Mouse (Mus musculus): ENCODE data around the gene Wdr35.
"Not testable (repeated sequence)": the region's sequence is repeated elsewhere in the genome, so short reads cannot be mapped to it uniquely, and the experiment has no call there.

The Wdr35 gene

DNA sequence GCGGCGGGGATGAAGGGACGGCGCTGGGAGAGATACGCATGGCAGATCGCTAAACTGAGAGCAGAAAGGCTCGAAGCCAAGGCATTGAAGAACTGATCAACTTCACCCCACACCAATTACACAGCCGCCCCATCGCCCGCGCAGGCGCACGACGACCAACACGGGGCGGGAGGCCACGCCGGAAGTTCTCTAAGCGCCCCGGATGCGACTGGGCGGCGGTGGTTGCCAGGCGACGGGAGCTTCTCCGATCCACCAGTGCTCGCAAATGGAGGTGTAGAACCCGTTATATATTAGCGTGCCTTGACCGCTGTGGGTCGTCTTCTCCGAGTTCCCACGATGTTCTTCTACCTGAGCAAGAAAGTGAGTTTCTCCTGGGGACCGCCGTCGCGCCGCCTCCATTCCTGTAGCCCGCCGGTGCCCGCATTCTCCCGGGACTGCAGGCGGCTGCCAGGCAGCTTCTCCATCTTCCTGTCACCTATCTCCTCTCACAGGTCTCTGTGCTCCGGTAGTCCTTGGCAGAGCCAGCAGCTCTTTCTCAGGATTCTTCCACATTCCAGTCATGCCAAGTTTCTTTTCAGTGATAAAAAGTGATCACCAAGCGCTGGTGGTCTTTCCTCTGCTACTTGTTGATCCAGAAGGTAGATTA is at the start of gene Wdr35:
Gene Wdr35 (plus strand): TSS at position 73 of the 646 bp plus-strand sequence.
- DNase-seq (ENCODE audit: low spot score): peak; percentile 79

DNA sequence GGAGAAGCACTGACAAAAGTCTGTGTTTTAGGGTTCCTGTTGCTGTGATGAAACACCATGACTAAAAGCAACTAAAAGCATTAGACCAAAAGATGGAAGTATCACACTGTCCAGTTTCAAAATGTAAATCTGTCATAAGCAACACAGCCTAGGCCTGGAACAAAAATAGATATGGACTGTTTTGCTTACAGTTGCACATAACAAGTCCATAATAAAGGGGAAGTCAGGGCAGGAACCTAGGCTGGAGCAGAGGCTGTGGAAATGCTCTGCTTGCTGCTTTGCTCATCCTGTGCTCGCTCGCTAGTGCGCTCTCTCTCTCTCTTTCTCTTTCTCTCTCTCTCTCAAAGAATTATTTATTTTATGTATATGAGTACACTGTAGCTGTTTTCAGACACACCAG is 46.0 kb upstream of the Wdr35 start:
- no peak for DNase-seq (ENCODE audit: low spot score)

DNA sequence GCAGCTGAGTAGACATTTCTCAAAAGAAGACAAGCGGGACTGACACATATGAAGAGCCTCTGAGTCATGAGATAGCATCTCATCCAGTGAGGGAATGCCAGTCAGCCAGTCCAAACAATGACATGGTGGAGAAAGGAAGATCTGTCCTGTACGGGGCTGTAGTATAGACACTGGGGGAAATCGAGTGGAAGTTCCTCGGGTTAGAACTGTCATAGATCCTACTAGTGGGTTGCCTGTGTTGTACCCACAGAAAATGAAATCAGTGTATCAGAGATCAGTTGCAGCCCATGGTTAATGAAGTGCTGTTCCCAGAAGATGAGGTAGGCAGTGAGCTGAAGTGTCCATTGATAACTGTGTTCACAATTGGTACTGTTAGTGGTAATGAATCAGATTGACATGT is 44.9 kb upstream of the Wdr35 start:
- DNase-seq (ENCODE audit: low spot score): no peak

DNA sequence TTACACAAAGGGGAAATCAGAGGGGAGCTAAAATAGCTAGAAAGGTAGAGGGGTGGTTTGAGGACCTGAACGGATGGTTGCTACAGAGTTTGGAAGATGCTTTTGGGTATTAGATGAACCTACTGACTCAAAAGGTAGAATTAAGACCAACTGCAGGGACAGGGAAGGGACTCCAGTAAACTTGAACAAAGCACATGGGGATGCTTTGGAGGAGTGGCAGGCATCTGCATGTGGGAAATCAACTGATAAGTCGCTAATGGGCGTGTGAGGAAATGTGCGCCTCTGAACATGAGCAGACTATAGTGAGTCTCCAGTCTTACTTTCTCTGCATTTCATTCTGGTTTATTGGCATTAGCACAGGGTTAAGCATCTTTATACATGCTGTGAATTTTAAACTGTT is 42.6 kb upstream of the Wdr35 start:
- no peak for DNase-seq (ENCODE audit: low spot score)

DNA sequence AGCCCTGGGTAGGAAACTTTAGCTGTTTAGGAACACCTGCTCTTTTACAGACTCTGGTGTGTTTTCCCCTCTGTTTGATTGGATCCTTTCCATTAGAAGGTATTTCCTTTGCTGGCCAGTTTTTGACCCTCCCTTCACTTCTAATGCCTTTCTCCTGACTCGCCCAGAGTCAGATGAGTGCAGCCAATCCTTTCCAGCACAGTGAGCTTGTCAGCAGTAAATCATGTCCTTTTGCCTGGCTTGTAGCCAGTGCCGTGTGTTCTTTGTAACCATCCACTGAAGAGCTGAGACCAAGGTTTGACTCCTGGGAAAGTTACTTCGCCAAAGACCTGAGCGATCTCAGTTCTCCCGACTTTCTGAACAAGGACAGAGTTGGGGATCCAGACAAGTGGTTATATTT is 38.3 kb upstream of the Wdr35 start:
- no peak for DNase-seq (ENCODE audit: low spot score)

DNA sequence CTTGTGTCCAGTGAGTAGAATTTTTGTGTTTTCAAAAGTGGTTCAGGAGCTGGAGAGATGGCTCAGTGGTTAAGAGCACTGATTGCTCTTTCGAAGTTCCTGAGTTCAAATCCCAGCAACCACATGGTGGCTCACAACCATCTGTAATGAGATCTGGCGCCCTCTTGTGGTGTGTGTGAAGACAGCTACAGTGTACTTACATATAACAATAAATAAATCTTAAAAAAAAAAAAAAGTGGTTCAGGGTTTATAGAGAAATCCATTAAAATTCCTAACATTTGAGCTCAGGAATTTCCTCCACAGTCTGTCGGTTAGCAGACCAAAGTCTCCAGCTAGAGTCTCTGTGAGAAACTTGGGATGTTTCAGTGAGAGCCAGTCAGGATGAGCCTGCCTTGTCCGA is 37.5 kb upstream of the Wdr35 start:
- DNase-seq (ENCODE audit: low spot score): not testable (repeated sequence)

DNA sequence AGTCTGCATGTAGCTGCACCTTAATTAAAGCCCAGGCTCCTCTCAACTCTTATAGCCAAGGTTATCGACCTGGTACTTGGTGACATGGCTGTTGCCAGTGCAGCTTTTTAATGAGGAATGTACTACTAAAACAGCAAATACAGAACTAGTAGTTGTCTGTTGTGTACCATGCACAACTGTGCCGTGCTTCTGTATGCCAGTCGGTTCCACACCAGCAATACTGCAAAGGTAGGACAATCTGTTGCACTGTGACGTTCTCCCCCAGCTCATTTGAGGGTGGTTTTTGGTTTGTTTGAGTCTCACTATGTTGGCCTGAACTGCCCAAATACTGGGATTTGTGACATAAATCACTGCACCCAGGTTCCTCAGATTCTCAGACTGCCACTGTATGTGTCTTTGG is 34.2 kb upstream of the Wdr35 start:
- no peak for DNase-seq (ENCODE audit: low spot score)

DNA sequence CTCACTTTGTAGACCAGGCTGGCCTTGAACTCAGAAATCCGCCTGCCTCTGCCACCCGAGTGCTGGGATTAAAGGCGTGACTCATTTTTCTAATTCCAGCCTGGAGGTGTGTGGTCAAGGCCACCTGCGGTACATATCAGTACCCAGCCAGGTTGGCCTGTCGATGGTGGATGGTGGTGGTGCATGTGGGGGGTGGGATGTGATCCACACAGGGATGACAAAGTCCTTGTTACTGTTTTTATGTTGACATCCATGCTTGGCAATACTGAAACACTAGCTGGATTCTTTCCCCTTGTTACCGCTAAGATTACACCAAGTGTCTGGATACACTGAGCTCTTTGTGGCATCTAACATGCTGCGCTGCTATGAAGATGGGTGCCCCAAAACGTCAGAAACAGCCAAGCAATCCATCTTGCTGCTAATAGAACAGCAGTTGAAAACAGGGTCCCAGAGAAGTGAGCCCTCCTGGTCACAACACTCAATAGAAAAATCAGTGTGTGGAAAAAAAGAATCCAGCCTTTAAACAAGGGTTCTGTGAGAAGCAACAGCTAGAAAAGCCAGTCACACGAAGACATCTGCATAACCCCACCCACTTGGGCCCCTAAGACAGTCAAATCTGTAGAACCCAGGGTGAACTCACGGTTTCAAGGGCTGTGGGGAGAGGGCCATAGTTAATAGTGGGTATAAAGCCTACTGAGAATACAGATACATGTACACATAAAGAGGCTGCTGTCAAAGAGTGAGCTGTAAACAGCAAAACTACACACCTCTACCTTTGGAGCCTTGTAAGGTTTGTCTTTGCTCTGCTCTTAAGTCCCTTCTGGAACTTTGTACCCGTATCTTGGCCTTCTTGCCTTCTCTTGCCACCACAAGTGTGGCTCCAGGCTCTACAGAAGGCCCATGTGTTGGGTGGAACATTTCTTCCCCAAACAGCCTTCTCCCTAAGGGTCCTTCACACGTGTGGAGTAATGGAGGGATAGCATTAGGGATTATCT is 33.4 kb upstream of the Wdr35 start:
- no peak for DNase-seq (ENCODE audit: low spot score)

DNA sequence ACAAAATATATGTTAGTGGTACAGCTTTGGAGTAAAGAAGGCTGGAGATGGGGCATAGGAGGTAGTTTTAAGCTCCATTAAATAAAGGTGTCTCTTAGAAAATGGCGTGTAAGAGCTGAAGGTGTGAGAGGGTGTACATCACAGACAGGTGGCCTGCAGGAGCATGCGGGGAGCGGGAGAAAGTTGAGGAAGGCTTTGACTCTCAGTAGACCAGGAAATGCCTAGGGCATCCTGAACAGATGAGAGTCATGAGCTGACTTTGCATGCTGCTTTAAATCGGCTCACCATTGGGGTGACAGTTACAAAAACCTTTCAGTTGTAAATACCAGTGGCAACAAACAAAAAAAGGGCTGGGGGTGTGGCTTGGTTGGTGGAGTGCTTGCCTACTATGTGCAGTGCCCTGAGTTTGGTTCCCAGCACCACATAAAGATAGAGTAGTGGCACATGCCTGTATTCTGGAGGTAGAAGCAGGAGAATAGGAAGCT is 32.5 kb upstream of the Wdr35 start:
- no peak for DNase-seq (ENCODE audit: low spot score)

DNA sequence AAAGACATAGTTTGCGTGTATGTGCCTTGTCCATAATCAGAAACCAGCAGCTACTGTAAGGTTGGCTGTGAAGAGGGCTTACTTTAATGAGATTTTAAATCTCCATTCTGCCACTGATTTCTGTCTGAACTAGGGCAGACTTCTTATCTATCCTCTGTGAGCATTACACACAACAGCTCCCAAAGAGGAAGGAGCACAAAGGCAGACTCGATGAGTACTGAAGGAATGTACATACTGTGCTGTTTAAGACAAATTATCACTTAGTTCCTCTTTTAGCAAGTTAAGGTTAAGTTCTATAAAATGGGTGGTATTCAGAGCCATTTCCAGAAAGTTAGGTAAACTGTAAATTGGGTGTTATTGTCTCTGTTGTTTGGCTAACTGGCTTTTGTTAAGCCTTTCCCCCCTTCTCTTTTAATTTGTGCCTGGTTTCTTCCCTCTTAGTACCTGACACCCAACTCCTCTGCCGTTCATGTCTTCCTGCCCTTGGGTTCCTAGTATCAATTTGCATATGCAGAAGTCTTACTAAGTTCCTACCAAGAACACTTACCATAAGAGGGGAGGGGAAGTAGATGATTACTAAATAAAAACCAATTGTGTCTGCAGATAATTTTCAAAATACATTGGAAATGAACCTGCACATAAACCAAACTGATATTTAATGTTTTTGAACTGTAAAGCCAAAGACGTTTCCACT is 31.8 kb upstream of the Wdr35 start:
- no peak for DNase-seq (ENCODE audit: low spot score)

DNA sequence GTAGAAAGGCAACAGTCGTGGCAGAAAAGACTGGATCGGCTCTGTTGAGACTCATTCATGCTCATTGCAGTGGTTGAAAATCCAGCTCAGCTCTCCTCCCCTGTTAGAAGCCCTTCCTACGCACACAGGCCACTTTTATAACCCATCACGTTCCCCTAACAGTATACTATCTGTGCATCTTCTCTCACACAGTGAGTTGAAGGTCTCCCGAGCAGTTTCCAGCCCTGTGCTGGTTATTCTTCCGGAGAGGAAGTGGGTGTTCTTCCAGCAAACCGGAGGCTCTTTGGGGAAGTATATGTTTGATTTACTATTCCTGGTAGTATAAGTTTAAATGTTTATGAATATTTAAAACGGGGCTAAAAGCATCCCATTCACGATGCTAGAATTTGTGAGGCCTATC is 26.5 kb upstream of the Wdr35 start:
- no peak for DNase-seq (ENCODE audit: low spot score)

DNA sequence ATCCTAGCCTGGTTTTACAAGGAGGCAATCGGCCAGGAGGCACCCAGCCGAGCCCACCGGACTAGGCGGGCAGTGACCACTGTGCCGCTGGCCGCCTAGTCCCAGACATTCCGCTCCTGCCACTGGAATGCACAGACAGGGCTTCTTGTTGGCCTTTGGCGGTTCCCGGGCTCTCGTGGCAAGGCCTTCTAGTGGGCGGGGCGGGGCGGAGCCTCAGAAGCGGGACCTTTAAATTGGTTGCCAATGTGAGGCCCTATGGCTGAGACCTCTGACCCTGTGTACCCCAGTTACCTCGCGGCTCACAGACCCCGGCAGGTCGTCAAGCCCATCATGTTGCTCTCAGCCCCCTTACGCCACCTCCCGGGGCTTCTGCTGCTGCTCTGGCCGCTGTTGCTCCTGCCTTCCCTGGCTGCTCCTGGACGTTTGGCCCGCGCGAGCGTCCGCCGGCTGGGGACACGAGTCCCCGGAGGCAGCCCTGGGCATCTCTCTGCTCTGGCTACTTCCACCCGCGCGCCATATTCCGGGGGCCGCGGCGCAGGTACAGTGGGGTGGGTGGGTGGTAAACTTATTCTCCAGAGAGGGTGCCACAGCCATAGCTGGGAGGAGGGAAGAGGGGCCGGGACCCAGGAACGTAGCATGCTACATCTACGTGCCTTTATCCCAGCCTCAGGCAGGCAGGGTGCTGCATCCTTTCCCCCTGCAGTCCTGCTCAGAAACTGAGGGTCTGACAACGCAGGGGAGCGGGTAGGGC is 25.8 kb upstream of the Wdr35 start, which contains the start of gene Matn3:
Gene Matn3 (plus strand): TSS at position 216 of the 751 bp plus-strand sequence.
- DNase-seq (ENCODE audit: low spot score): no peak

DNA sequence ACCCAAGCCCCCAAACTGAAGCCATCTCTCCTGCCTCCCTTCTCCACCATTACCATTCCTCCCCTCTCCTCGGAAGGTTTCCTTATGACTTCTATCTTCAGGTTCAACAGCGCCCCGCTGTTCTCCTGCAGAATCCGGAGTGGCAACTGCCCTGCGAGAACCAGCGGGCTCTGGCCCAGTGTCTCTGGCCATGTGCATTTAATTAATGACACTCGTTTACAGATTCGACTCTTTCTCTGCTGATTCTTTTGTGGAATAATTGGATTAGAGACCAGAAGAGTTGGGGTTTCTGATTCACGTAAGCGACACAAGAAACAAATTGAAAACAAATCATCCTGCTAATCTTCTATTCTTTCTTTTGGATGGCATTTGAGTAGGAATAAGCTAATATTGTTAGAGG is 20.6 kb upstream of the Wdr35 start:
- no peak for DNase-seq (ENCODE audit: low spot score)

DNA sequence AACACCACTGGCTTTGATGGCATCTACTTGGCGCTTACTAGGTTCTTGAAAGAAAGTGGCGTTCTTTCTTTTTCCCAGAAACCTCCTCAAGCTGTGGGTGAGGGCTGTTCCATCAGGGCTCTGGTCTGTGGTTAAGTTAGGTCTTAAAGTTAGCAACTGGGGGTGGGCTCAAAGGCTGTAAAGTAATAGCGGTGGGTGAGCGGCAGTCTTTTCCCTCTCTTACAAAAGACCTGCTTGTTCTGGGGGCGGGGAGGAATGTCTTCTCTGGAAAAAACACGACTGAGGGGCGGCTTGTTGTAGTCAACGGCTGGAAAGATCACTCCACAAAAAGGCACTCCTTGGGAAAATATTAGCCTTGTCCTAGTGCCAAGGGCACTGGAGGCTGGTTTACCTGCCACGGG is 19.5 kb upstream of the Wdr35 start:
- no peak for DNase-seq (ENCODE audit: low spot score)

DNA sequence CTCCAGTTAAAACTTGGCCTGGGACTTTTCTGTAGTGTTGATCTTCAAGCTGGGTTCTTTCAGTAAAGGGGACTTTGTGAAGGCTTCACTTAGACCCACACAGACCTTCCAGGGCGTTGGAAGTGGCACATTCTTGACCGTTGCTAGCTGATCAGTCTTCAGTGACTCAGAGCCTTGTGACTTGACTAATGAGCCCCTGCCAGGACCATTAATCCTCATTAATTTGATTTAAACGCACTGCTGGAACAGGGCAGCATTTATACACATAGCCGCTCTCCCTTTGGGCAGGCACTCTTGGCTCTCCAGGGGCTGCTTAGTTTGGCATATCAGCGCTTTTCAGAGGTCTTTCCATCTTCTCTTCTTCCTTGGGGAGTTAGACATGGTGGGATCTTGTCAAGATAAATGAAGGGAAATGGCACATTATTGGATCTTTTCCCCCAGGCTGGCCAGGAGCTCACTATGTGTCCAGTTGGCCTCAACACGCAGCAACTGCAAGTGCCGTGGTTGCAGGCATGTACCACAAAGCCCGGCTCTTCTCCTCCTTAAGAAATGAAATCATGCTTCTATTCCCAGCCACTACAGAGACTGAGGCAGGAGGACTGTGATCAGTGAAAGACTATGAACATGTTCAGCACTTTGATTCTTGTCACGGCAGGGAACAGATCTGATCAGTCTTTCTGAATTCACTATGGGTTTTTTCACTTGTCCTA is 11.9 kb upstream of the Wdr35 start:
- no peak for DNase-seq (ENCODE audit: low spot score)

DNA sequence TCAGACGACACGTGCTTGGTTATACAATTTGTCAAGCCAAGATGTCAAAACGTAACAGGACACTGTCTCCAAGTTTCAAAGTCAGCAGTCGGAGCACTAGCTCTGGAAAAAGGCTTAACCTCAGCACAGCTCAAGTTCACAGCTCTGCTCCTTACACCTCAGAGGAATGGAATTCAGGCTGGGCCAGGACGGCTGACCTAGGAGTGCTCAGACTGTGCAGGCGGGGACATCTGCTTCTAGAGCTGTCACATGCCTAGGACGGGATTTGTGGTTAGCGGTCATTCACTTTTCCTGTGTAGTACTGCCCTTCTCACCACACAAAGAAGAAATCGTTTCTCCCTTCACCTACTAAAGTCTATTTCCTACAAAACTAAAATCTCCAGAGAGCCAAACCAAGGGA is 3.9 kb upstream of the Wdr35 start:
- no peak for DNase-seq (ENCODE audit: low spot score)

DNA sequence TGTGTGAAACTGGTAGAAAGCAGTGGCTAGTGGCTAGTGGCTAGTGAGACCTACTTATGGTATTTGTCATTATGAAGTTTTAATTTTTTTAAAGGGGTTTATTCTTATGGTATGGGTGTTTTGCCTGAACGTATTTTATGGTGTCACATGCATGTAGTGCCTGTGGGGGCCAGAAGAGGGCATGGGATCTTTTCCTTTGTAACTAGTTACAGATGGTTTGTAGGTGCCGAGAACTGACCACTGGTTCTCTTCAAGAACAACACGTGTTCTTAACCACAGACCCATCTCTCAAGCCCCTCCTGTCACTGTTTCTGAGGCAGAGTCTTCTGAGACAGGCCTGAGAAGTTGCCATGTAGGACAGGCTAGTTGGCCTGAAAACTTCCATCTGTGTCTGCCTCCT is 1.4 kb downstream of the Wdr35 start:
- DNase-seq (ENCODE audit: low spot score): no peak

DNA sequence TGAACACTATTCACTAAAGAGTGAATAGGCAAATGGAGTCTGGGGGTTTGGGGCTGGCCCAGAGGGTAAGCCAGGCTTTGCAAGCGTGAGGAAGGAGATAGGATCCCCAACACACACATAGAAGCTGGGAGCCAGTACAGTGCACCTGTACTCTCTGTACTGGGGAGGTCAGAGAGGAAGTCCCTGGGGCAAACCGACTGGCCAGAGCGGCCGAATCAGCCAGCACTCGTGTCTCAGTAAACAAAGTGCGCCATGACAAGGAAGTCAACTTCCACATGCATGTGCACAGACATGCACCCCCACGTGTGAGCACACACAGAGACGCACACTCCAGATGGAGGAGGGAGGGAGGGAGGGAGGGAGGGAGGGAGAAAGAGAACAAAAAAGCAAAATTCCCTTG is 19.5 kb downstream of the Wdr35 start:
- DNase-seq (ENCODE audit: low spot score): no peak

DNA sequence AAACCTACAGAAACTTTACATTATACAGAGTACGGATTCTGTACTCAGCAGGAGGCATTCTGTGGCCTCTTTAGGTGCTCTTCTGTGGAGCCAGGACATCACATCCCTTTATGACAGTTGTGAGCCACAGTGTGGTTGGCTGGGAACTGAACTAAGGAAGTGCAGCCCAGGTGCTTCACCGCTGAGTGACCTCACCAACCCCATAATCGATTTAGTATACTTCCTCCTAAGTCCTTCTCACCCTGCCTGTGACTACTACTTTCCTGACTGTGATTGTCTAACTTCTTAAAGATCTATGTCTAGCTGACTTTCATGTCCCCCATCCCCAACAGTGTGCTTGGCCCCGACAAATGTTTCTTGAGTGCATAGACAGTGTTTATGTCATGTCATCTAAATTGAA is 24.6 kb downstream of the Wdr35 start:
- no peak for DNase-seq (ENCODE audit: low spot score)

DNA sequence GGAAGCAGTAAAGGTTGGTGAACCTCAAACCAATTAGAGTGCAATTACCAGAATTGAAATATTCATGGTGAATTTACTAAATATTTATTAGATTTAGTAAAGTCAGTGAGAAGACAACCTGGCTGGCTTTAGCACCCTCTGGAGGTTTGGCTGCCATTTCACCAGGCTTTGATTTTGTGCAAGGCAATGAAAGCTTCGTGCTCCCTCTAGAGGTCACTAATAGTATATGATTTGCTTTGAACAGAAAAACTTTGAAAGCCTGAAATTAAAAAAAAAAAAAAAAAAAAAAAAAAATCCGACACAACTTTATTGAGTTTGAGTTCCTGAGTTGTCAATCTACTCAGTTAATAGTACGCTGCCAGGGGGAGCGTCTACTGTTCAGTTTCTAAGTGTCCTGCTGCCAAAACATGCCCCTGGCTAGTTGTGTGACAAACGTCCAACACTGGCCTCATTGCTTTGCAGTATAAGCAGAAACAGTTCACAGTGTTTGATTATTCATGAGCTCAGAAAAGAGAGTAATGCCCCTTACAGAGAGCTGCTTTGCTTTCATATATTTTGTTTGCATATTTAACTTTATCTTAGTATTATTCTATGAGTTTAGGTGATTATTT is 28.5 kb downstream of the Wdr35 start:
- no peak for DNase-seq (ENCODE audit: low spot score)

DNA sequence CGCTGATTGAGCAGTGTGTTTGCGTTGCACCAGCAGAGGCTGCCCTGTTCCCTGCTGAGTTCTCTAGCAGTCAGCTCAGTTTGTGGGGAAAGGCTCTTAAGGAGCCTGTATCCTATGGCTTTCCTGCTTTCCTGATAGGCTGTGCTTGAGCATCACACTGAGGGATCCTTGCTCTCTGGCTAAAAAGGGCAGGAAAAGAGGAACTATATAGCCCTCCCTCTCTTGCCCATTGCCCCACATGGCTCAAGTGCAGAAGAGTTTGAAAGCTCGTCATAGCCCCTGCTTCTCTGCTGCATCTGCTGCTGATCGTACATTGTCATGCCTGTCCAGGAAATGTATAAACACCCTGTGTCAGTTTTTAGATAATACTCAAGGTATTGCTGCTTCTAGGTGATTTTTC is 33.5 kb downstream of the Wdr35 start:
- DNase-seq (ENCODE audit: low spot score): no peak

Measured in ovary, postnatal 10 days (tissue).